Mouse (Mus musculus) liver, adult 2 months (tissue): ENCODE results near the gene Rxylt1.

Source experiments
- CTCF ChIP-seq: fragments of 200-500 bp; IDR thresholded peaks from 2 replicates; pipeline ENCODE4 v1.5.1; 2011; ENCODE audit warnings: low read depth, low read length, control low read depth
- POLR2A ChIP-seq: fragments of 200-500 bp; IDR thresholded peaks from 2 replicates; pipeline ENCODE4 v1.6.1; 2011; ENCODE audit warnings: low read length, control low read depth; ENCODE audit not compliant: insufficient read depth; ENCODE audit errors: extremely low read depth

DNA sequence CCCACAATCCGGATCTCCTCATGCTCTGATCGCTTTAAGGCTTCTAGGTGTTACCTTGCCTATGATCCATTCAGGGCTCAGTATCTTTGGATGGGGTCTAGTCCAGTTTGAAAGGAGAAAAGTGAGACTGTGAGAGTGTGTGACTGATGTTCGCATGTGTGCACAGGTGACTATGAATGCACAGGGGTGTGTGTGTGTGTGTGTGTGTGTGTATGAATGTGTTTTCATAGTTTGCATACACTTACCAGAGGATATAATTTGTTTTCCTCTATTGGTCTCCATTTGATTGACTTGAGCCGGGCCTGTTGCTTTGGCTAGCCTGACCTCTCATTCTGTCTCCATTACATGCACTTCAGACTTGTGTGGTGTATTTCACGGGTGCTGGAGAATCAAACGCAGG lies 41.3 kb downstream of the Rxylt1 start:
- no peak for TF ChIP-seq POLR2A
- no peak for TF ChIP-seq CTCF
